Mouse (Mus musculus) gastrocnemius, adult 2 months (tissue): ENCODE measurements around the gene Ciao2a. TPM values are rescaled to one million over a fixed set of nuclear protein-coding genes. Genes with fewer than 3 reads are reported as not detected.

Source experiments
- DNase-seq: peaks from one replicate; pipeline ENCODE4 v3.0.0; 2022
- H3K27ac ChIP-seq: fragments of 200-600 bp; 2 replicates; pipeline ENCODE4 v1.8.1; 2022; ENCODE audit warnings: mild to moderate bottlenecking
- H3K4me3 ChIP-seq: fragments of 200-600 bp; 2 replicates; pipeline ENCODE4 v1.8.1; 2022; ENCODE audit warnings: mild to moderate bottlenecking, moderate library complexity
- CTCF ChIP-seq: fragments of 200-600 bp; IDR thresholded peaks from 2 replicates; pipeline ENCODE4 v1.8.1; 2022; ENCODE audit warnings: antibody characterized with exemption, mild to moderate bottlenecking, moderate library complexity
- intact Hi-C: fragments of 180-260 bp; cut with DNase I; formaldehyde crosslinking; loops from one replicate; pipeline ENCODE4 v1.15.1; 2025
- total RNA-seq, 2 experiments: library from RNA; stranded (reverse); gene quantifications; 2 replicates each; pipeline ENCODE4 v1.2.3; 2021

Ciao2a gene
- total RNA-seq, 2 experiments from 2014 or later = 43.7 to 52.9 TPM

GRCm38 (mm10) chr9:66177975-66178374, 51.6 kb downstream of the Ciao2a start:
- no peak overlapping the region for H3K4me3 ChIP-seq
- intact Hi-C loops = no loop called here
- H3K27ac ChIP-seq = no peak overlapping the region
- DNase-seq = no peak
- no peak for TF ChIP-seq CTCF

GRCm38 (mm10) chr9:66179795-66180194, 53.4 kb downstream of the Ciao2a start:
- no peak for TF ChIP-seq CTCF
- intact Hi-C loops = loop anchor here (5.0 kb wide), 1 partner anchor 1058 kb away; no protein-coding TSS in a partner anchor
- Histone ChIP-seq H3K4me3 (no peak overlapping the region), H3K27ac (peak overlapping the region; percentile 94)
- DNase-seq = peak; percentile 64

- H3K27ac ChIP-seq = peak overlapping the region; percentile 94
- intact Hi-C loops = loop anchor here (5.0 kb wide), 1 partner anchor 1056 kb away; no protein-coding TSS in a partner anchor
These were observed 54.9 kb downstream of the Ciao2a start for GRCm38 (mm10) chr9:66181126-66181825.

GRCm38 (mm10) chr9:66181826-66182678, 55.6 kb downstream of the Ciao2a start:
- H3K4me3 ChIP-seq = no peak overlapping the region
- TF ChIP-seq CTCF = no peak
- H3K27ac ChIP-seq = peak overlapping the region; percentile 94
- intact Hi-C loops = loop anchor here (5.0 kb wide), 1 partner anchor 1055 kb away; no protein-coding TSS in a partner anchor
- DNase-seq = no peak

More at GRCm38 (mm10) chr9:66181126-66181825, 54.9 kb downstream of the Ciao2a start:
- no peak overlapping the region for H3K4me3 ChIP-seq
- DNase-seq = no peak
- TF ChIP-seq CTCF = no peak

GRCm38 (mm10) chr9:66182679-66182993, 56.2 kb downstream of the Ciao2a start:
- TF ChIP-seq CTCF = no peak
- no peak for DNase-seq
- intact Hi-C loops = loop anchor here (5.0 kb wide), 1 partner anchor 1055 kb away; no protein-coding TSS in a partner anchor
- peak overlapping the region; percentile 94 for H3K27ac ChIP-seq
- H3K4me3 ChIP-seq = no peak overlapping the region

DNA sequence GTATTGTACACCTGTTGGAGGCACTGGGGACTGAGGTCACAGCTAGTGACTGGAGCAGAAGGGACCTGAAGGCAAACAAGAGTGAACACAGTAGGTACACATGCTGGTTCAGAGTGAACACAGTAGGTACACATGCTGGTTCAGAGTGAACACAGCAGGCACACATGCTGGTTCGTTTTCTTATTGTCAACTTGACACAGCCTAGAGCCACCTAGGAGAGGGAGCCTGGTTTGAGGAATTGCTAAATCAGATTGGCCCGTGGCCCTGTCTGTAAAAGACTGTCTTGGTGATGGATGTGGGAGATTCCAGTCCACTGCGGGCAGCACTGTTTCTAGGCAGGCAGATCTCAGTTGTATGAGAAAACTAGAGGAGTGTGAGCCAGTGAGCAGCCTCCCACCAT, 56.6 kb downstream of the Ciao2a start:
- peak overlapping the region; percentile 94 for H3K27ac ChIP-seq
- H3K4me3 ChIP-seq = no peak overlapping the region
- no peak for TF ChIP-seq CTCF
- intact Hi-C loops = loop anchor here (5.0 kb wide), 1 partner anchor 1054 kb away; no protein-coding TSS in a partner anchor
- peak; percentile 50 for DNase-seq

- intact Hi-C loops = loop anchor here (5.0 kb wide), 1 partner anchor 1053 kb away; no protein-coding TSS in a partner anchor
- peak; percentile 74 for DNase-seq
- Histone ChIP-seq H3K4me3 (peak overlapping the region; percentile 57), H3K27ac (peak overlapping the region; percentile 94)
- TF ChIP-seq CTCF = no peak
These were observed 58.2 kb downstream of the Ciao2a start for GRCm38 (mm10) chr9:66184572-66184971.

DNA sequence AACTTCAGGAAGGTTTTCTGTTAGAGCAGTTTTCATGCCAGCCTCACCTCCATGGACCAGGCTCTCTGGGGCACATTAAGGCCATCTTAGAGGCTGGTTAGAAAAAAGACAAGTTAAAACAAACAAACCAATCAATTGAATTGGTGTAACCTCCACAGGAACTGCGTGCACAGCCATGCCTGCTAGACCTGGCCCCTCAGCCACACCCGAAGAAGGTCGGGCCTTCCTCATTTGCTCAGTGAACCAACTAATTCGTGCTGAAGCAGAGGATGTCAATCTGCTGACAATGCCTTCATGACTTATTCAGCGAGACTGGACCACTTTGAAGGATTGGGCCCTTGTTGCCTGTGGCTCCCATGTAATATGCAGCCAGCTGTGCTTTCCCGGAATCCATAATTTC, 60.0 kb downstream of the Ciao2a start:
- DNase-seq = no peak
- no peak overlapping the region for H3K27ac ChIP-seq
- TF ChIP-seq CTCF = no peak
- intact Hi-C loops = no loop called here
- no peak overlapping the region for H3K4me3 ChIP-seq

Other genes with a start within 250 kb of the Ciao2a start
- gene Pclaf, start 236.4 kb upstream of the Ciao2a start, total RNA-seq = not detected
- gene Trip4, start 217.8 kb upstream of the Ciao2a start, total RNA-seq = 10 to 100 TPM; 13.7 to 15.5 TPM
- 1 to 10 TPM; 7.9 to 8.0 TPM for gene Csnk1g1, start 217.7 kb upstream of the Ciao2a start, total RNA-seq
- 10 to 100 TPM; 32.6 to 48.8 TPM for gene Ppib, start 66.4 kb upstream of the Ciao2a start, total RNA-seq
- gene Snx22, start 56.9 kb upstream of the Ciao2a start, total RNA-seq = under 1 TPM in 1 of 2 experiments, not detected in 1; 0.28 TPM
- 10 to 100 TPM; 10.9 to 16.0 TPM for gene Snx1, start within 50 bp of the Ciao2a start, total RNA-seq
- 10 to 100 TPM; 24.2 to 38.4 TPM for gene Dapk2, start 31.6 kb downstream of the Ciao2a start, total RNA-seq
- gene Herc1, start 223.8 kb downstream of the Ciao2a start, total RNA-seq = 10 to 100 TPM; 33.7 to 38.4 TPM